Mouse (Mus musculus): ENCODE measurements at regions not wholly inside any gene's neighbourhood (a gene's known extent, or its start where the extent isn't known, plus 50 kb on each side); places are given as distances from the start of the nearest gene placed in this dataset.

DNA sequence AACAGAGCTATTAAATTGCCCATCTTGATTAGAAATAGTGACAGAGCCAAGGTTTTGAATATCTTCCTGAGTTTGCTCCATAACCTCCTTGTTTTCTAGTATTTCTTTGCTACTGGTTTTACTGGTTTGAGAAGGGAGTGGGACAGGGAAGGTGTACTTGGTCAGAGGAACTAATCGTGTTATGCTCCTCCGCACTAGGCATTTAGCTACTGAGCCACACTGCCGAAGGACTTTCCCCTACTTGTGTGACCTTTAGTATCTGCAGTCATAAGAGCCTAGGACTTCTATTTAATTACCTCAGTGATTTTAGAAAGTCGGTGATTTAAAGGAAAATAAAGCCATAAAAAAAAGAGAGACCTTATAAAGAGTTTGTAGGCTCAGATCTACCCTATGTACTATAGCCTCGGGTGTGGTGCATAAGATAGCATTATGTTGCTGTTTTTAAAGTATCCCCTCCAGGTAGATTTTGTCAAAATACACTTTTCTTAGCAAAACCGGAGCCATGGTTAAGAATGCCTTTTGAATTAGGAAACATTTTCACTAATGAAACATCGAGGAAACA lies 158.5 kb upstream of the Dpt start:
- TF ChIP-seq POLR2A (IDR thresholded peaks at IDR 0.05; ENCODE audit: borderline replicate concordance, extremely low read depth, low read depth, low read length) (no peak), CTCF (IDR thresholded peaks at IDR 0.05; ENCODE audit: insufficient read depth, low read length) (no peak)
